Mouse (Mus musculus): Measurements from ENCODE around the gene Gm42688.

DNA sequence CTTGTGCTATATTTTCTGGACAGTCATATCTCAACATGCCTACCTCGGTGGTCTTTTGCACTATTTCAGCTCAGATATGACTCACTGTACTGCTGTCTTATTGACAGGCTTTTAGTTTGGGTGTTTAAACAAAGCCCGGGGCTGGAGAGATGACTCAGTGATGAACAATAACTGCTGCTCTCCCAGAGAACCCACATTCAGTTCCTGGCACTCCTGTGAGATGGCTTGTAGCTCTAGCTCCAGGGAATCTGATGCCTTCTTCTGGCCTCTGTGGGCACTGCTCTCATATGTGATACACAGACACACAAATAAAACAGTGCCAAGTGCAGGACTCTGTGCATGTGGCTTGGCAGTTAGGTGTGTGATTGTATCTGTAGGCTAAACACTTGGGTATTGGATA lies 43.8 kb downstream of the Gm42688 start:
- TF ChIP-seq POLR2A (IDR thresholded peaks at IDR 0.05; ENCODE audit: borderline replicate concordance, extremely low read depth, insufficient read depth, insufficient read length, poor library complexity, severe bottlenecking) (no peak), CTCF (IDR thresholded peaks at IDR 0.05; ENCODE audit: borderline replicate concordance, extremely low read depth, insufficient read depth, insufficient read length) (no peak)

Measured in brain, embryonic 14.5 days (tissue).